Mouse (Mus musculus) megakaryocyte, embryonic 14.5 days (primary cell): ENCODE results near the gene Mad1l1.

Experiments
- FLI1 ChIP-seq: IDR thresholded peaks from 2 replicates; pipeline ENCODE4 v1.6.1; 2012; ENCODE audit warnings: low read length, inconsistent platforms, mixed read lengths
- GATA1 ChIP-seq: IDR thresholded peaks from 3 replicates; pipeline ENCODE4 v1.6.1; 2012; ENCODE audit warnings: mixed read lengths, low read length, inconsistent platforms, borderline replicate concordance

DNA sequence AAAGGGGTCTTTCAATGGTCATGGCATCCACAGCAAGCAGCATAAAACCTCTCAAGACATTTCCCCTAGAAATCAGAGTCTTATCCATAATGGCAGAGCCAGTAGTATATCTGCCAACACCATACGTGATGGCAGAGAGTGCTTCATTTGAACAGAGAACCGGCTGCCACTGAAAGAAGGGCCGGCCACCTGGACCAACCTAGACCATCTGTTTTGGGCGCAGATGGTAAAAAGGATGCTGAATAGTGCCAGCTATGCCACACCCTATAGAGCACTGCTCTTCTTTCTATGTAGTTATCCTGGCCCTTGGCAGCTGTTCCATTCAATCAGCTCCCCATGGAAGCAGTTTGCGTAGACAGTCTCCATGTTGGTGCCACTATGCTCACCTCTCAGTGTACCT is 222.6 kb downstream of the Mad1l1 start:
- TF ChIP-seq GATA1 = no peak
- TF ChIP-seq FLI1 = no peak
